Mouse (Mus musculus): ENCODE data around the gene Ascl1.

The Ascl1 gene

GRCm38 (mm10) chr10:87485721-87486620 lies 7.5 kb downstream of the Ascl1 start:
- no peak for DNase-seq (ENCODE audit: low spot score)

GRCm38 (mm10) chr10:87484831-87485720 lies 8.4 kb downstream of the Ascl1 start:
- no peak for DNase-seq (ENCODE audit: low spot score)

- no peak for DNase-seq (ENCODE audit: low spot score)
Observed at GRCm38 (mm10) chr10:87477895-87478294, 15.6 kb downstream of the Ascl1 start.

- DNase-seq (ENCODE audit: low spot score) = no peak
Observed at GRCm38 (mm10) chr10:87474971-87475370, 18.5 kb downstream of the Ascl1 start.

- no peak for DNase-seq (ENCODE audit: low spot score)
Observed at GRCm38 (mm10) chr10:87473475-87474131, 19.9 kb downstream of the Ascl1 start.

GRCm38 (mm10) chr10:87450777-87451176 lies 42.7 kb downstream of the Ascl1 start:
- no peak for DNase-seq (ENCODE audit: low spot score)

GRCm38 (mm10) chr10:87449368-87449767 lies 44.1 kb downstream of the Ascl1 start:
- DNase-seq (ENCODE audit: low spot score) = no peak

GRCm38 (mm10) chr10:87448257-87448656 lies 45.2 kb downstream of the Ascl1 start:
- no peak for DNase-seq (ENCODE audit: low spot score)

GRCm38 (mm10) chr10:87447754-87448095 lies 45.7 kb downstream of the Ascl1 start:
- DNase-seq (ENCODE audit: low spot score) = no peak

GRCm38 (mm10) chr10:87446829-87447753 lies 46.4 kb downstream of the Ascl1 start:
- no peak for DNase-seq (ENCODE audit: low spot score)

GRCm38 (mm10) chr10:87446139-87446828 lies 47.2 kb downstream of the Ascl1 start:
- DNase-seq (ENCODE audit: low spot score) = no peak

Measured in c-Kit-positive CD71-positive TER-119-positive erythroid progenitor cells, embryonic 14.5 days (primary cell).